Mouse (Mus musculus) testis, adult 2 months (tissue): Measurements from ENCODE around the gene Anxa10. TPM values are rescaled to one million over a fixed set of nuclear protein-coding genes. Genes with fewer than 3 reads are reported as not detected.

ENCODE experiments used
- H3K27ac ChIP-seq: fragments of 200-500 bp; 2 replicates; pipeline ENCODE4 v1.5.1; 2012; ENCODE audit warnings: low read depth, low read length; ENCODE audit not compliant: control insufficient read depth, insufficient read depth
- H3K27me3 ChIP-seq: fragments of 200-500 bp; 2 replicates; pipeline ENCODE4 v1.6.1; 2012; ENCODE audit warnings: mild to moderate bottlenecking, low read length, moderate library complexity; ENCODE audit not compliant: control insufficient read depth, insufficient read depth
- H3K36me3 ChIP-seq: fragments of 200-500 bp; 2 replicates; pipeline ENCODE4 v1.6.1; 2012; ENCODE audit warnings: mild to moderate bottlenecking, low read length; ENCODE audit not compliant: control insufficient read depth, insufficient read depth
- H3K4me1 ChIP-seq: fragments of 200-500 bp; 2 replicates; pipeline ENCODE4 v1.6.1; 2012; ENCODE audit warnings: low read length; ENCODE audit not compliant: control insufficient read depth, insufficient read depth
- H3K4me3 ChIP-seq: fragments of 200-500 bp; 2 replicates; pipeline ENCODE4 v1.5.1; 2012; ENCODE audit warnings: low read depth, mild to moderate bottlenecking, low read length, moderate library complexity, mixed read lengths; ENCODE audit not compliant: control insufficient read depth
- CTCF ChIP-seq: fragments of 200-500 bp; IDR thresholded peaks from 2 replicates; pipeline ENCODE4 v1.5.1; 2012; ENCODE audit warnings: low read depth, mild to moderate bottlenecking, inconsistent platforms, low read length, moderate library complexity; ENCODE audit not compliant: control insufficient read depth, insufficient read depth, insufficient replicate concordance
- POLR2A ChIP-seq: fragments of 200-500 bp; IDR thresholded peaks from 2 replicates; pipeline ENCODE4 v1.6.1; 2012; ENCODE audit warnings: low read depth, mild to moderate bottlenecking, inconsistent platforms, low read length, moderate library complexity; ENCODE audit not compliant: control insufficient read depth
- polyA plus RNA-seq: library from polyadenylated mRNA; depleted of rRNA; stranded (reverse); fragments of >200 nt; gene quantifications from 2 replicates; pipeline ENCODE4 v1.2.3, GENCODE M21; 2012; rRNA removed

Anxa10 gene
- not detected in 2 replicates for polyA plus RNA-seq

DNA sequence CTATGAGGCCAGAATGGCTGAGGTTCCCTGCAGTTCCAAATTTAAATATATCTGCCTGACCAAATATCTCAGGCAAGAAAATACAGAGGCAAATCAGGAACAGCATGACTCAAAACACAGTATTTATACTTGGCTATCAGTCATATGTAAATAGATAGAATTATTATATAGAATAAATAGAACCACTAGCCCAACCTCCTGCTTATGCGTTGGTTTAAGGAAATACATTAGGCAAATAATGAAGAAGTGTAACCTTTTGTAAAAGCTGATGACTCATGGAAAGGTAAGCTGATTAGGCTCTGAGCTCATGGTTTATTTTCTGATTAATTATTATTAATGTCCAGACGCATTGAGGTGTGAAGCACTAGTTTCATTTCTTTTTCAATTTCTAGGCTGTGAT lies at the start of gene Anxa10:
Gene Anxa10 (minus strand): TSS at position 53 of the 400 bp plus-strand sequence.
- no peak within 1 kb of the TSS for H3K27ac ChIP-seq
- no peak within 1 kb of the TSS for H3K4me3 ChIP-seq
- TF ChIP-seq POLR2A (no peak), CTCF (no peak)
- H3K27me3 ChIP-seq: no peaks in the 10 kb centered on the region
- no peaks in the 10 kb centered on the region for H3K4me1 ChIP-seq
- H3K36me3 ChIP-seq: no peaks in the 10 kb centered on the region

DNA sequence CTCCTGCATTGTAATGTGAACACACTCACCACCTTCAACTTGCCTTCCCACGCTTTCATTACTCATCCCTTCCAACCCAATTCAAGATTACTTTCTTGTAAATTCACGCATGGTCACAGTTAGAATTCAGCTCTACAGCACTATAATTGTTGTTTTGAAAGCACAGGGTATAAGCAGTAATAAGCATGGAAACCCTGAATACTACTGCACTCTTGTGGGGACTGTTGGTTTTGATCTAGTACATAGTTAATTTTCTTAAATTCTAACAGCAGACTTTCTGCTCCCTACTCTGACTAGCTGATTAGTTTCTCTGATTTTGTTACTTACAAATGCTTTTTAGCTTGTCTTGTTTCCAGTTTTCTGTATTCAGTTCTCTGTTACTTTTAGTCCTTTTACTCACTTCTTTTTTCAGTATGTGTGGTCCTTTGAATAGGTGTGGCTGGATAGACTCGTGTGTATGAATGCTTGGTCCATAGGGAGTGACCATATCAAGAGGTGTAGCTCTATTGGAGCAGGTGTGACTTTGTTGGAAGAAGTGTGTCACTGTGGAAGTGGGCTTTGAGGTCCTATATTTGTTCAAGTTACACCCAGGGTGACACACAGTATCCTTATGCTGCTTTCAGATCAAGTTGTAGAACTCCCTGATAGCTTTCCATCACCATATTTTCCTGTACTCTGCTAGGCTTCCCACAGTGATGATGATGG lies 9.9 kb upstream of the Anxa10 start:
- Histone ChIP-seq H3K4me3 (no peak overlapping the region), H3K36me3 (no peaks in the 10 kb centered on the region), H3K27me3 (no peaks in the 10 kb centered on the region), H3K4me1 (no peaks in the 10 kb centered on the region), H3K27ac (no peak overlapping the region)
- no peak for TF ChIP-seq POLR2A
- TF ChIP-seq CTCF: no peak

DNA sequence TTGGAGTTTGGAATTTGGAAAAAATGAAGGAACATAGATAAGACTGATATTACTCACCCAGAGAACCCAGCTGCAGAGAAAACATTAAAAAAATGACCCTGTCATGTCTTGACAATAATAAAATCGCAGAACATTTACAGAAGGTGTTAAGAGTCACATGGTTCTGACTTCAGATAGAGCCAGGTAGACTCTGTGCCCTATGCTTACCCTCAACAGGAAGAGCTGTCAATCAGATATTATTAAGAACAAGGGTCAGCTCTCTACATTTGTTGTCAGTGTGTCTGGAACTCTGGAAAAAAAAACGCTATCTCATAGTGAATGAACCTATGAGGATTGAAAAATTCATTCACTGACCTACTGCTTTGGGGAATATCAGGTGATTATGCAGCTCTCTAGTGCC lies 25.7 kb downstream of the Anxa10 start:
- no peaks in the 10 kb centered on the region for H3K4me1 ChIP-seq
- H3K27ac ChIP-seq: no peak overlapping the region
- H3K36me3 ChIP-seq: no peaks in the 10 kb centered on the region
- no peak overlapping the region for H3K4me3 ChIP-seq
- no peaks in the 10 kb centered on the region for H3K27me3 ChIP-seq
- TF ChIP-seq CTCF (no peak), POLR2A (no peak)

DNA sequence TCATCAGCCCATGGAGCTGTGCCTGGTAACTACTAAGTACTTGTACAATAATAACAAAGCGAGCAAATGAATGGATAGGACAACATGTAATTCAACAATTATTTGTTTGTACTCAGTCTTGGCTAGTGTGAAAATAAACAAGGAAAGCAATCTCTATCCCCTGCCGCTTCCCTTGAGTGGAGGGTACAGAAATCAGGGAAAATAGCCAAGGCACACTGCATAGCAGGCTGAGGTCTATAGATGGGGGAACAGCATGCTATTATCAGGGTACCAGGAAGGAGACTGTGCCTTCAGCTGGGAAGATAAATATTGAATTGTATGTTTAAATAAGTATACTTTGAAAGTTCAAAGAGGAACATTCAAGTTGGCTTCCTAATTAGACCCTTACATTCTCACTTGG lies 41.1 kb downstream of the Anxa10 start:
- Histone ChIP-seq H3K4me3 (no peak overlapping the region), H3K27ac (no peak overlapping the region), H3K4me1 (no peaks in the 10 kb centered on the region), H3K36me3 (no peaks in the 10 kb centered on the region), H3K27me3 (no peaks in the 10 kb centered on the region)
- TF ChIP-seq CTCF: no peak
- TF ChIP-seq POLR2A: no peak

DNA sequence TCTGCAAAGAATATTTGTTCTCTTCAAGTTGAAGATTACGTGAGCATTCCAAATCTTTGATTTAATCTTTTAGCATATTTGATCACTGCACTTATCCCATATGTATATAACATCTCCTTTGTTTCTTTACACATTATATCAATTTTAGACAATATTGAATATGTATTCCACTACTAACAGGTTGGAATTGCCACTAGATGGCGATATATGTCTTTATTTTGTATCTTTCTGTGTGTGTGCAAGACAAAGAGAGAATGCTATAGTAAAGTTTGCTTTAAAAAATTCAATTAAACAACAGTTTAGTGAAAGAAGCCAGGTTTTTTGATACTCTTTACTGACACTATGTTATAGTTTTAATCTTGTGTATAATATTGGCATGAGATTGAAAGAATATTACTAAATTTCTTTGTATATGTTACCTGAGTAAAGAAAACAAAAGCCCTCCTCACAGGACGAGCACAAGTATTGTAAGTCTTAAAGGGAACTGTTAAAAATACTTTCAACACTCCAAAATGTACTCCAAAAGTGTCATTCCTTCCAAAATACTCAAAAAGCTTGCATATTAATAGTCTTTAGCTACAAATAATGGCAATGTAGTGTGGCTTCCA lies 42.7 kb downstream of the Anxa10 start:
- no peaks in the 10 kb centered on the region for H3K36me3 ChIP-seq
- no peak overlapping the region for H3K27ac ChIP-seq
- no peaks in the 10 kb centered on the region for H3K27me3 ChIP-seq
- H3K4me1 ChIP-seq: no peaks in the 10 kb centered on the region
- no peak overlapping the region for H3K4me3 ChIP-seq
- no peak for TF ChIP-seq CTCF

DNA sequence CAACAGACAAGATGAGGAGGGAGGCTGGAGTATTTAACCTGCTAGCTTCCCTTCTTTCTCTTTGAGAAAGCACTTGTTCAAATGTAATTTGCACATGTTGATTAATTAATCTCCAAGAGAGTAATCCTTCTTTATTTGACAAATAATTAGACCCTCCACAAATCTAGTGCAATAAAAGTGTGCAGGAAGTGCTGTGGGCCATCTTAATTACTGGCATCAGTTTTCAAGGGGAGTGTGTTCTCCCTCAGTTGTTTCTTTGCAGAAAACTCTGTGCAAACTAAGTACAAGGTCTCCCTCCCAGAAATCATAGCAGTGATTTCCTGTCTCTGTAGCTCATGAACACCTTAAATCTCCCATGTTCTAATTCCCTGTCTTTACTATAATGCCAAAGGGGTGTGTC lies 54.6 kb downstream of the Anxa10 start:
- TF ChIP-seq CTCF (no peak), POLR2A (no peak)
- no peak overlapping the region for H3K27ac ChIP-seq
- no peaks in the 10 kb centered on the region for H3K27me3 ChIP-seq
- H3K4me1 ChIP-seq: no peaks in the 10 kb centered on the region
- H3K36me3 ChIP-seq: no peaks in the 10 kb centered on the region
- no peak overlapping the region for H3K4me3 ChIP-seq

DNA sequence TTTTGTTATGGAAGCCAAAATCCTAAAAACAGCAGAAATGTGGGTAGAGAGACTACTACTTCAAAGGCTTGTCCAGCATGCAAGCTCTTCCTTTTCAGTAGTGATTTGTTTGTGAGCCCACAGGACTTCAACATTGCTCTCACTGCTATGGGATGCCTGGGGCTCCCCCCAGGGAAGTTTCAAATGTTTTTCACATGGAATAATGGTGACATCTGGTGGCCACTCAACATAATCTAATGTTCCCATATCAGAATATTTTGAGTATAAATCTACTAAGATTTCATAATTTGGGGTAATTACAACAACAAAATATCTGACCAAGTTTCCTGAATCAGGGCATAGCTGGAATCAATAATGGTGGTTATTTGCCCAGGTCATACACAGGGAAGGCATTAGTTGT lies 62.6 kb downstream of the Anxa10 start:
- Histone ChIP-seq H3K36me3 (no peaks in the 10 kb centered on the region), H3K4me3 (no peak overlapping the region), H3K4me1 (no peaks in the 10 kb centered on the region), H3K27me3 (no peaks in the 10 kb centered on the region), H3K27ac (no peak overlapping the region)
- TF ChIP-seq POLR2A (no peak), CTCF (no peak)

DNA sequence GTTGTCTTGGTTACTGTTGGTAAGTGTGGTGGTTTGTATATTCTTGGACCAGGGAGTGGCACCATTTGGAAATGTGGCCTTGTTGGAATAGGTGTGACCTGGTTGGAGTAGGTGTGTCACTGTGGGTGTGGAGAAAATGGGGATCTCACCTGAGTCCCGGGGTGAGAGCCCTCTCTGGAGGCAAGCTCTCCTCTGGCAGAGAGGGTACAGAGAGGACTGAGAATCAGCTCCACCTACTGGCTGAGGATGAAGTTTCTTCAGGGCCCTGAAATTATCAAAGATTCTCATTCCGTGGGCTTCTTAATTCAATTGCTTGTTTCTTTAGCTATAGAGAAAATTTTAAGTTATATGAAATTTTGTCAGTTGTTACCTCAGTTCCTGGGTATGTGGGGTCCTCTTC lies 76.1 kb downstream of the Anxa10 start:
- H3K36me3 ChIP-seq: no peaks in the 10 kb centered on the region
- H3K27ac ChIP-seq: no peak overlapping the region
- no peak for TF ChIP-seq CTCF
- no peaks in the 10 kb centered on the region for H3K4me1 ChIP-seq
- no peak overlapping the region for H3K4me3 ChIP-seq
- H3K27me3 ChIP-seq: no peaks in the 10 kb centered on the region
